In the genomic region with DNA sequence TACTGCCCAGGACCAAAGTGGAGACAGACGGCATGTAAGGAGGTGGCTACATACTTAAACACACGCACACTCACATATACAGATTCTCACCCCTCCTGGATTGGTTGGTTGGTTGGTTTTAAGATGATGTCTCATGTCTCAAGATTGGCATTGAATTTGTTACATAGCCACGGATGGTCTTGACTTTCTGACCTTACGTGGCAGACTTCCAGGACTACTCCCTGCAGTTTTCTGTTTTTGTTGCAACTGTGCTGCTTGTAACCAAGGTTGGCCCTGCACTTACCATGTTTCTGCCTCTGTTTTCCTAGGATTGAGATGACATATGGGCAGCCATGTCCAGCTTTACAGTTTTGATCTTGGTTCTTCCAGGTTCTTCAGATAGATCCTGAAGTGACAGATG, we compare ENCODE assay signal across 26 mouse cellular contexts.
"Had no signal": no experiment of that assay in that cellular context is flagged by ENCODE, and none has a peak within 500 bp of the region (broad histone marks: within the 10 kb centered on the region; RNA-seq: fewer than 3 reads in every experiment).

No protein-coding gene starts in this region.

- H3K4me3 ChIP-seq: heart, adult 2 months; heart, embryonic 13.5 days; heart, embryonic 15.5 days; kidney, embryonic 15.5 days; limb, embryonic 13.5 days; limb, embryonic 15.5 days; liver, embryonic 13.5 days; liver, embryonic 15.5 days had no signal

- H3K9me3 ChIP-seq: heart, embryonic 13.5 days; heart, embryonic 15.5 days; kidney, embryonic 15.5 days; limb, embryonic 13.5 days; limb, embryonic 15.5 days; liver, embryonic 13.5 days; liver, embryonic 15.5 days had no signal

- ATAC-seq: hindbrain, embryonic 16.5 days; intestine, embryonic 16.5 days had no signal

- H3K27me3 ChIP-seq: heart, embryonic 13.5 days; heart, embryonic 15.5 days; kidney, embryonic 15.5 days; limb, embryonic 13.5 days; limb, embryonic 15.5 days; liver, embryonic 13.5 days; liver, embryonic 15.5 days had no signal

- DNase-seq: gastrocnemius, postnatal 14 days; gastrocnemius, postnatal 36 days; heart, adult 11 months; heart, adult 2 months; heart, postnatal 14 days; heart, postnatal 36 days; kidney, adult 11 months; kidney, adult 2 months; kidney, adult 9 months; kidney, postnatal 14 days; kidney, postnatal 36 days; layer of hippocampus, adult 9-11 months; layer of hippocampus, postnatal 36 days; left cerebral cortex, postnatal 4 days; liver, embryonic 13.5 days had no signal

- H3K27ac ChIP-seq: heart, adult 2 months; heart, embryonic 13.5 days; heart, embryonic 15.5 days; hindbrain, embryonic 14.5 days; kidney, embryonic 15.5 days; kidney, postnatal 0 days; limb, embryonic 13.5 days; limb, embryonic 15.5 days; liver, embryonic 13.5 days; liver, embryonic 15.5 days had no signal

- H3K4me2 ChIP-seq: heart, embryonic 11.5 days; heart, embryonic 13.5 days; heart, embryonic 15.5 days; hindbrain, embryonic 14.5 days; kidney, embryonic 15.5 days; limb, embryonic 13.5 days; limb, embryonic 15.5 days; liver, embryonic 13.5 days; liver, embryonic 15.5 days had no signal

- H3K9ac ChIP-seq: heart, embryonic 13.5 days; heart, embryonic 15.5 days; hindbrain, embryonic 14.5 days; kidney, embryonic 15.5 days; limb, embryonic 13.5 days; limb, embryonic 15.5 days; liver, embryonic 13.5 days; liver, embryonic 15.5 days had no signal
